Mouse (Mus musculus): ENCODE data around the gene Gfod2. TPM values are rescaled to one million over a fixed set of nuclear protein-coding genes. Genes with fewer than 3 reads are reported as not detected.

Gfod2 gene
- polyA plus RNA-seq, 1 experiment from 2014 or later = 22.4 TPM

DNA sequence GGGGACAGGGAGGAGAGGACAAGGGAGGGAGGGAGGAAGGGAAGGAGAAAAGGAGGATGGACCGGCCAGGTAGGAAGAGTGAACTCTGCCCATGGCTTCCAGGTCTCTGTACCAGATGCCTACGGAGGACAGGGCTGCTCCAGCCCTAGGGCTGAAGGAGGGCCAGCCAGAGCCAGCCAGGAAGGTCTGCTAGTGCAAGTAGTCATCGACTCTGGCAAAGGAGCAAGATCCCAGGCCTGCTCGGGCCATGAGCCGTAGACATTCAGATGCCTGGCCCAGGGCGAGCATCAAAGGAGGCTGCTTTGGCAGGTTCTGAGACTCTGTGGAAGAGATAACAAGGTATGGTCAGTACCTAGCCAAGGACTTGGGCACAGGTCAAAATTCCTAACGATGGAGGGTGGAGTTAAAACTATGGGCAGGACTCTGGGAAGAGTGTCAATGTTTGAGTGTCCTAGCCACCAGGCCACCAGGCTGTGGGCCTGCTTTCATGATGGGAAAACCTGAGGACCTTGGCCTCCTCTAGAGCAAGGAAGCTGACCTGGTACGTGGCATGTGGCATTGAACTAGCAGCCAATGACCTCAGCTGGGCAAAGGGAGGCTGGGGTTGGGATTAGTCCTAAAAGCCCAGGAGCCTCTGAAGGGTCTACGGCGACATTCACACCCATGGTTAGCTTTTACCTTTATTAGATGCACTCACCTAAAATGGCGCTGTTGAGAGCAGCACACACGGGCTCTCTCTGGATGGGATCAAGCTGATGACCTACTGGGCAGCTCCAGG, 13.1 kb upstream of the Gfod2 start:
- H3K9me3 ChIP-seq (ENCODE audit: control insufficient read depth, low read length) = no peaks in the 10 kb centered on the region
- H3K4me3 ChIP-seq (ENCODE audit: low read length) = no peak overlapping the region
- H3K27me3 ChIP-seq (ENCODE audit: control insufficient read depth, insufficient read depth, low read depth, low read length) = no peaks in the 10 kb centered on the region
- peaks cover 32% of the 10 kb centered on the region for H3K36me3 ChIP-seq (ENCODE audit: control insufficient read depth, insufficient read depth, low read length)
- H3K4me2 ChIP-seq (ENCODE audit: low read depth, low read length) = no peak overlapping the region
- WGBS = 87% methylated on average over 12 of the region's 12 CpGs
- no peak for ATAC-seq (ENCODE audit: low read depth)
- no peak overlapping the region for H3K9ac ChIP-seq (ENCODE audit: low read length)
- H3K4me1 ChIP-seq (replicated peaks; ENCODE audit: control insufficient read depth, insufficient read depth, low read length) = no peaks in the 10 kb centered on the region
- no peak overlapping the region for H3K27ac ChIP-seq (ENCODE audit: low read length)

DNA sequence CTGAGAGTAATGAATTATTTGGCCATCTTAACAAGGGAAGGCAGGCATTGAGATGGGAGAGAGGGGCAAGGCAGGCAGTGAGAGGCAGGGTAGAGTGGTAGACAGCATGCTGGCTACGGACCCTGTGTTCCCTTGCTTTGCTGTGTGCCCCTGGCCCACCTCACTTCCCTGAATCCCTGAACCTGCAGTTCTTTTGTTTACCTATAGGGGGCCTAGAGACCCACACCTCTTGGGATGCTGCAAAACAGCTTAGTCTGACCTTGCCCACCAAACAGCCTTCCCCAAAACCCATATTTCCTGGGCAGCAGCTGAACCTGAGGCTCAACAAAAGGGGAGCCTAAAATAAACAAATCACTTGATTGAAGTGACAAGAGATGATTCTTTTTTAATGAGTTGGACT, 12.1 kb upstream of the Gfod2 start:
- Histone ChIP-seq H3K27ac (ENCODE audit: low read length) (no peak overlapping the region), H3K4me3 (ENCODE audit: low read length) (no peak overlapping the region), H3K9ac (ENCODE audit: low read length) (no peak overlapping the region), H3K36me3 (ENCODE audit: control insufficient read depth, insufficient read depth, low read length) (peaks cover 32% of the 10 kb centered on the region), H3K9me3 (ENCODE audit: control insufficient read depth, low read length) (no peaks in the 10 kb centered on the region), H3K4me2 (ENCODE audit: low read depth, low read length) (no peak overlapping the region), H3K4me1 (replicated peaks; ENCODE audit: control insufficient read depth, insufficient read depth, low read length) (no peaks in the 10 kb centered on the region), H3K27me3 (ENCODE audit: control insufficient read depth, insufficient read depth, low read depth, low read length) (no peaks in the 10 kb centered on the region)
- ATAC-seq (ENCODE audit: low read depth) = no peak
- 62% methylated on average over 1 of the region's 1 CpGs for WGBS

DNA sequence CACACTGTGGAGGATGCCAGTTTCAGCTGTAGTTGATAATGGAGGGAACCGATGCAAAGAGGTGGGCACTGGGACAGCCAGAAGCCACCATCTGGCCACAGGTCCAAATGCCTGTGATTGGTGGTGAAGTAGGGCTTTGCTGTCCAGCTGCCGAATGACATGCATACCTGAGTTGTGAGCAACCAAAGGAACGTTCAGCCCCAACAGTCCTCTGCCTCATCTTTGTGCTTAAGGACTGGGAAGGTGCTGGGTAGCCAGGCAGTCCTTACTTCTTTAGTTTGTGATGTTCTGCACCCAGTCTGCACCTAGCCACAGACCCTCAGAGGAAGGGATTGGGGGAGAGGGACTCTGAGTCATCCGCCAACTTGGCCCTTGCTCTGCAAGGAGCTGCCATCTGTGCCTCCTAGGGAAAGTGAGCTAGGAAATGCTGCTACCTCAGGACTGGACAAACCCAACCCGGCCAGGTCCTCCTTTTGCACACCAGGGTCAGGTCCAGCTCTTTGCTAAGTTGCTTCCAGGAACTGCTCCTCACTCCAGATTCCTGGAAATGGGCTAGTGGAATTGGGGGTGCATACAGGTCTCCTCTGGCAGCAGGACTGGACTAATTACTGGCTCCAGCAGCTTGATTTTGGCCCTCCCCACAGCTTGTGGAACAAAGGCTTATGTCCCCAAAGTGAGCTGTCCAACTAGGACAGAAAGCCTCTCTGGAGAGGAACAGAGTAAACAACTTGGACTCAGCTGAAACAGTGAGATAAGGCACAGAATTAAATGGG, 10.2 kb upstream of the Gfod2 start:
- H3K4me1 ChIP-seq (replicated peaks; ENCODE audit: control insufficient read depth, insufficient read depth, low read length) = no peaks in the 10 kb centered on the region
- no peak overlapping the region for H3K4me2 ChIP-seq (ENCODE audit: low read depth, low read length)
- no peaks in the 10 kb centered on the region for H3K27me3 ChIP-seq (ENCODE audit: control insufficient read depth, insufficient read depth, low read depth, low read length)
- no peak overlapping the region for H3K9ac ChIP-seq (ENCODE audit: low read length)
- H3K36me3 ChIP-seq (ENCODE audit: control insufficient read depth, insufficient read depth, low read length) = peaks cover 27% of the 10 kb centered on the region
- WGBS = 87% methylated on average over 5 of the region's 5 CpGs
- no peak for ATAC-seq (ENCODE audit: low read depth)
- H3K9me3 ChIP-seq (ENCODE audit: control insufficient read depth, low read length) = no peaks in the 10 kb centered on the region
- no peak overlapping the region for H3K27ac ChIP-seq (ENCODE audit: low read length)
- no peak overlapping the region for H3K4me3 ChIP-seq (ENCODE audit: low read length)

DNA sequence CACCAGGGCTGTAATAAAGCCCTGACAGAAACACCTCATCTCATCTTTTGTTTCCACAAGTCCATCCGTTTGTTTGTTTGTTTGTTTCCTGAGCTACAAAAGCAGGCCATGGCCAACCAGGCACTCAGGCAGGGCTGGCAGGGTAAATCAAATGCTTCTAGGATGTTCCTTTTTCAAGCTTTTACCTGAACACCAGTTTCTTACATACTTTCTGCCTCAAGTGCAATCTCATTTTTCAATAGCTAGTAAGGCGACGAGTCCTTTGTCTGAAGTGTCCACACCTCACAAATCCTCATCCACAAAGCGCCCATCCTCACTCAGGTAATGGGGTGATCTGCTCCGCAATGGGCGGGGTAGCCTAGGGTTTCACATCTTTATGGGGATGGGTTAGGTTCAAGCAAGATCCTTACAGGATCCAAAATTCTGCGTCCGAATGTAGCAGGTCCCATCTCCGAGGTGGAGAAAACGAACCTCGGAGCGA, 628 bp downstream of the Gfod2 start:
- no peak for ATAC-seq (ENCODE audit: low read depth)
- 1% methylated on average over 12 of the region's 12 CpGs for WGBS
- Histone ChIP-seq H3K9ac (ENCODE audit: low read length) (peak overlapping the region; percentile 86), H3K27ac (ENCODE audit: low read length) (peak overlapping the region; percentile 63), H3K9me3 (ENCODE audit: control insufficient read depth, low read length) (no peaks in the 10 kb centered on the region), H3K36me3 (ENCODE audit: control insufficient read depth, insufficient read depth, low read length) (no peaks in the 10 kb centered on the region), H3K4me1 (replicated peaks; ENCODE audit: control insufficient read depth, insufficient read depth, low read length) (peaks cover 12% of the 10 kb centered on the region), H3K4me3 (ENCODE audit: low read length) (peak overlapping the region; percentile 92), H3K27me3 (ENCODE audit: control insufficient read depth, insufficient read depth, low read depth, low read length) (no peaks in the 10 kb centered on the region), H3K4me2 (ENCODE audit: low read depth, low read length) (peak overlapping the region; percentile 74)

DNA sequence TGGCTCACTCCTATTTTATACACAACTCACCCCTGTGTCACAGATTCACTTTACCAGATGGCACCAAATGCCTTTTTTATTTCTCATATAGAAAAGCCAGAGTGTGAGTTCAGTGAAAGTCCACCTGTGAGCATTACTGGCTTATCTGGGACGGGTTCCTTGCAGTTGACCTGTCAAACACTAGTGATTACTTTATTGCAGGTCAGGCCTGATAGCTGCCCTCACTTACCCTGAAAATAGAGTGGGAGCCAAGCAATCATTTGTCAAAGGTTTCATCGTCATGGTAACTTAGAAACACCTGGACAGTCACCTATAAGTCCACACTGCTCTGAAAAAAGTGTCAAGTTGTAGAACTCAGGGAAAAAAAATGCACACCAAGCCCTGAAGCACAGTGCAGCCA, 3.8 kb downstream of the Gfod2 start:
- Histone ChIP-seq H3K36me3 (ENCODE audit: control insufficient read depth, insufficient read depth, low read length) (no peaks in the 10 kb centered on the region), H3K4me1 (replicated peaks; ENCODE audit: control insufficient read depth, insufficient read depth, low read length) (peaks cover 26% of the 10 kb centered on the region), H3K4me2 (ENCODE audit: low read depth, low read length) (no peak overlapping the region), H3K4me3 (ENCODE audit: low read length) (no peak overlapping the region), H3K27me3 (ENCODE audit: control insufficient read depth, insufficient read depth, low read depth, low read length) (no peaks in the 10 kb centered on the region), H3K9ac (ENCODE audit: low read length) (no peak overlapping the region), H3K27ac (ENCODE audit: low read length) (no peak overlapping the region), H3K9me3 (ENCODE audit: control insufficient read depth, low read length) (no peaks in the 10 kb centered on the region)
- no peak for ATAC-seq (ENCODE audit: low read depth)
- 65% methylated on average over 2 of the region's 2 CpGs for WGBS

DNA sequence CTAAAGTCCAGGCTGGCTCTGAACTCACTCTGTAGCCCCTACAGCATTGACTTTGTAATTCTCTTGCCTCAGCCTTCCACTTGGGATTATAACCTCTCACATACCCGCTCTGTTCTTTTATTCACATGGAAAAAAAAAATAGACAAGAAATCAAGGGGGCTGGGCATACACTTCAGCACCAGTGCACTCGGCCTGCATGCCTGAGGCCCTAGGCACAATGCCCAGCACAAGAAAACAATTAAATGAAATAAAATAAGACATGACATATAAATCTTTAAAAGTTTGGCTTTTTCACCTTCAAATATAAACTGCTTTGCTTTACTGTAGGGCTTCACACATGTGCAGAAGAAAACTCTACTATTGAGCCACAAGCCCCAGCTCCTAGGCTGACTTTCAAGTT, 4.5 kb downstream of the Gfod2 start:
- H3K4me1 ChIP-seq (replicated peaks; ENCODE audit: control insufficient read depth, insufficient read depth, low read length) = peaks cover 27% of the 10 kb centered on the region
- ATAC-seq (ENCODE audit: low read depth) = no peak
- no peak overlapping the region for H3K9ac ChIP-seq (ENCODE audit: low read length)
- H3K4me3 ChIP-seq (ENCODE audit: low read length) = no peak overlapping the region
- 51% methylated on average over 2 of the region's 2 CpGs for WGBS
- H3K9me3 ChIP-seq (ENCODE audit: control insufficient read depth, low read length) = no peaks in the 10 kb centered on the region
- H3K4me2 ChIP-seq (ENCODE audit: low read depth, low read length) = no peak overlapping the region
- no peaks in the 10 kb centered on the region for H3K36me3 ChIP-seq (ENCODE audit: control insufficient read depth, insufficient read depth, low read length)
- no peak overlapping the region for H3K27ac ChIP-seq (ENCODE audit: low read length)
- H3K27me3 ChIP-seq (ENCODE audit: control insufficient read depth, insufficient read depth, low read depth, low read length) = no peaks in the 10 kb centered on the region

DNA sequence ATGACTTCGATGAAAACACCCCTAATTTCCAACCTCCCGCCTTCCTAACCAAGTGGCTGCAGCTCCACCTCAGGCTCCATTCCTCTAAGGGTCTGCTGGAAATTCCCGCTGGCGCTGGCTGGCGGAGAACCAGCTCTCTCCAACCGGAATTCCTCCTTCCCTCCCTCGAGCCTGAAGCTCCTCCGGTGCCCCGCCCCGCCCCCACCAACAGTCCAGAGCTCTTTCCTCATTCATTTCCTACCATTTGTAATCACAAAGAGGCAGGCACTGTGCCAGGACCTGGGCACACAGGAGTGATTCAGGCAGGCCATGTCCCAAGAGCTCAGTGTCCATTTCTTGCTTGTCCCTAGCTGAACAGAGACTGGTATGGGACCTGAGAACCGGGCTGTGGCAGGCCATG, 7.9 kb downstream of the Gfod2 start:
- 9% methylated on average over 11 of the region's 11 CpGs for WGBS
- ATAC-seq (ENCODE audit: low read depth) = peak; percentile 82
- H3K27ac ChIP-seq (ENCODE audit: low read length) = peak overlapping the region; percentile 67
- H3K4me3 ChIP-seq (ENCODE audit: low read length) = peak overlapping the region; percentile 31
- H3K9ac ChIP-seq (ENCODE audit: low read length) = peak overlapping the region; percentile 51
- H3K4me2 ChIP-seq (ENCODE audit: low read depth, low read length) = peak overlapping the region; percentile 43
- peaks cover 23% of the 10 kb centered on the region for H3K4me1 ChIP-seq (replicated peaks; ENCODE audit: control insufficient read depth, insufficient read depth, low read length)
- no peaks in the 10 kb centered on the region for H3K36me3 ChIP-seq (ENCODE audit: control insufficient read depth, insufficient read depth, low read length)
- no peaks in the 10 kb centered on the region for H3K27me3 ChIP-seq (ENCODE audit: control insufficient read depth, insufficient read depth, low read depth, low read length)
- no peaks in the 10 kb centered on the region for H3K9me3 ChIP-seq (ENCODE audit: control insufficient read depth, low read length)

DNA sequence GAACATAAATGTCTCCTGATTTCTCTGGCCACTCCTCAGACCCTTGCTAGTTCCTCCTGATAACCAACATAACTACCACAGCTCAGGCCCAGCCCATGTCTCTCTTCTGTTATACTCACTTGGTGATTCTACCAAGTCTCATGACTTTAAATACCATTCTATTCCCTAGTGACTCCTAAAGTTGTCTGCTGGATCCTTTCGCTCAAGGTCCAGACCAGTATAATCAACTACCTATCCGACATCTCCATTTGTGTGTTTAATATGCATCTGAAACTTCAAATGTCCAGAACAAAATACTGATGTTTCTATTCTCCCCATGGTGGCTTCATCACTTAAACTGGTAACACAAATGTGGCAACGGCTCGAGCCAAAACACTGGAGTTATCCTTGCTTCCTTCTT, 15.2 kb downstream of the Gfod2 start:
- no peak overlapping the region for H3K4me3 ChIP-seq (ENCODE audit: low read length)
- no peak overlapping the region for H3K27ac ChIP-seq (ENCODE audit: low read length)
- peaks cover 6% of the 10 kb centered on the region for H3K4me1 ChIP-seq (replicated peaks; ENCODE audit: control insufficient read depth, insufficient read depth, low read length)
- no peak overlapping the region for H3K9ac ChIP-seq (ENCODE audit: low read length)
- no peak overlapping the region for H3K4me2 ChIP-seq (ENCODE audit: low read depth, low read length)
- no peaks in the 10 kb centered on the region for H3K9me3 ChIP-seq (ENCODE audit: control insufficient read depth, low read length)
- WGBS = 80% methylated on average over 4 of the region's 4 CpGs
- no peaks in the 10 kb centered on the region for H3K27me3 ChIP-seq (ENCODE audit: control insufficient read depth, insufficient read depth, low read depth, low read length)
- H3K36me3 ChIP-seq (ENCODE audit: control insufficient read depth, insufficient read depth, low read length) = no peaks in the 10 kb centered on the region
- no peak for ATAC-seq (ENCODE audit: low read depth)

DNA sequence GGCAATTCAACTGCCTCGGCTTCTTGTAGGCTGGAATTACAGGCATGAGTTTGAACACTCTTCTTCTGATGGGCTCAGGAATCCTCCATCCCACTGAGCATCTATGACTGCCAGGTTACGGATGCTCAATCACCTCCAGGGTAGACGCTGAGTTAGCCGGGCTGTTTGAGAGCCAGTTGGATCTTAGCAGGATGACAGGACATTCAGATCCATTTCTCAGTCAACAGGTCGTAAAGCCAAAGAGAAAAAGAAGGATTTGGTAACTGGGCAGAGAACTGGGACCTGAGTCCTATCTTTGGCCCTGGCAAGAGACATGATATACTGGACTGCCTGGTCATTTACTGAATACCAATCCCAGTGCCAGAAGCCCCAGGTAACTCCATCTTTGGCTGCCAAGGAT, 19.2 kb downstream of the Gfod2 start:
- Histone ChIP-seq H3K27ac (ENCODE audit: low read length) (no peak overlapping the region), H3K4me1 (replicated peaks; ENCODE audit: control insufficient read depth, insufficient read depth, low read length) (no peaks in the 10 kb centered on the region), H3K36me3 (ENCODE audit: control insufficient read depth, insufficient read depth, low read length) (no peaks in the 10 kb centered on the region), H3K9ac (ENCODE audit: low read length) (no peak overlapping the region), H3K9me3 (ENCODE audit: control insufficient read depth, low read length) (no peaks in the 10 kb centered on the region), H3K4me2 (ENCODE audit: low read depth, low read length) (no peak overlapping the region), H3K27me3 (ENCODE audit: control insufficient read depth, insufficient read depth, low read depth, low read length) (no peaks in the 10 kb centered on the region), H3K4me3 (ENCODE audit: low read length) (no peak overlapping the region)
- 82% methylated on average over 5 of the region's 5 CpGs for WGBS
- no peak for ATAC-seq (ENCODE audit: low read depth)
